Mouse (Mus musculus) intestine, embryonic 16.5 days (tissue): ENCODE results near the gene Arpc2. TPM values are rescaled to one million over a fixed set of nuclear protein-coding genes. Genes with fewer than 3 reads are reported as not detected.
A peak's percentile ranks its signal among the peaks of the same experiment; 100 is the strongest.

Experiments used
- ATAC-seq: fragments of 200-750 bp; cut with Nextera tagmentation; 2 replicates; pipeline ENCODE4 v1.8.0; 2017; ENCODE audit warnings: moderate TSS enrichment, moderate library complexity
- H3K27ac ChIP-seq: fragments of 300-500 bp; sonication (generic); 2 replicates; pipeline ENCODE4 v1.5.1; 2014; ENCODE audit warnings: mild to moderate bottlenecking, low read length
- H3K27me3 ChIP-seq: fragments of 300-500 bp; sonication (generic); replicated peaks from 2 replicates; pipeline ENCODE4 v1.6.1; 2014; ENCODE audit warnings: low read length, control low read depth, mixed read lengths; ENCODE audit not compliant: control insufficient read depth, insufficient read depth
- H3K36me3 ChIP-seq: fragments of 300-500 bp; sonication (generic); 2 replicates; pipeline ENCODE4 v1.6.1; 2014; ENCODE audit warnings: low read length, control low read depth; ENCODE audit not compliant: control insufficient read depth, insufficient read depth
- H3K4me1 ChIP-seq: fragments of 300-500 bp; sonication (generic); 2 replicates; pipeline ENCODE4 v1.6.1; 2014; ENCODE audit warnings: low read length, control low read depth, mixed read lengths; ENCODE audit not compliant: control insufficient read depth, insufficient read depth
- H3K4me2 ChIP-seq: fragments of 300-500 bp; sonication (generic); 2 replicates; pipeline ENCODE4 v1.6.1; 2014; ENCODE audit warnings: low read depth, low read length, control low read depth
- H3K4me3 ChIP-seq: fragments of 300-500 bp; sonication (generic); 2 replicates; pipeline ENCODE4 v1.5.1; 2014; ENCODE audit warnings: mild to moderate bottlenecking, low read length
- H3K9ac ChIP-seq: fragments of 300-500 bp; sonication (generic); 2 replicates; pipeline ENCODE4 v1.6.1; 2014; ENCODE audit warnings: low read depth, low read length
- H3K9me3 ChIP-seq: fragments of 300-500 bp; sonication (generic); 2 replicates; pipeline ENCODE4 v1.6.1; 2016; ENCODE audit warnings: low read length, control low read depth; ENCODE audit not compliant: control insufficient read depth
- WGBS: fragments of 180-500 bp; shearing (Covaris S2); extraction: QIAGEN DNeasy Blood & Tissue Kit; methylation state at CpG from one replicate; pipeline ENCODE4 v1.1.7; 2014; 5-methylcytosine and 5-hydroxymethylcytosine counted together
- microRNA counts: library from miRNA; unstranded; fragments of <30 nt; microRNA quantifications from one replicate; lab custom pipeline; 2016
- microRNA-seq: library from miRNA; unstranded; fragments of <30 nt; microRNA quantifications from one replicate; pipeline ENCODE4, GENCODE M21; 2016
- polyA plus RNA-seq: library from polyadenylated mRNA; unstranded; fragments of >200 nt; fragmentation: Nextera tagmentation; extraction: Ambion mirVana; gene quantifications from 2 replicates; pipeline ENCODE4 v1.2.1, GENCODE M21; 2015

The Arpc2 gene
- polyA plus RNA-seq, 1 experiment from 2014 or later = 575 TPM

DNA sequence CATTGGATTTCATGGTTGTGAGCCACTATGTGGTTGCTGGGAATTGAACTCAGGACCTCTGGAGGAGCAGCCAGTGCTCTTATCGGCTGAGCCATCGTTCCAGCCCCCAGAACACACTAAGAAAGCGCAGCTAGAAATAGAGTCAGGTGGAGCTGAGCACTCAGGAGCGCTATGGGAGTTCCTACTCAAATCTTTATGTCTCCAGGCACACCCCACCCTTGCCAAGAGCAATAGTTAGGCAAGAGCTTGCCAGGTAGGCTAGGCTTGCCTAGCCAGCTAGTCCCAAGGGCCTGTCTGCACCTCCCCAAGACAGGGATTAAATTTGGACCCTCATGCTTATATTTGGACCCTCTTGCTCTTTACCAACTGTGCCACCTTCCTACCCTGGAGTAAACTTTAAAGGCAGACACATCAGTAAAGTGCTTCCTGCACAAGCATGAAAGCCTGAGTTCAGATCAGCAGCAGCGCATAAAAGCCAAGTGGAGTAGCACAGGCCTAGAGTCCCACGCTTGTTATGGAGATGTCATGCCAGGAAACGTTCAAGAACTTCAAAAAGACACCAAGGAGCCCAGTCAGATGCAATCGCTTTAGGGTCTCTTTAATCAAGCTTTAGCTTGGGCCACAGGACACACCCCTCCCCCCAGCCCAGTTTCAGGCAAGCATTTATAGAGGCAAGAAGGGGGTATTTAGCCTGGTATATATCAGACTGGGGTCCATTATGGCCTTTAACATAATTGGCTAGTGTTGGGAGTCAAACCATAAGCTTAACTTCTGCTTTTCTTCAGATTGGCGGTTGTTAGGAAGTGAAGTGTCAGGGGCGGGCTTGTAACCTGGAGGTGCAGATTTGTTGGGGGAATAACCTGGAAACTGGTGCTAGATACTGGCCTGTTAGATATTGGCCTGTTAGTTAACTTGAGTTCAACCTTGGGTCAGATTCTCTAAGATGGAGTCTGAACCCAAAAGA is 72.4 kb downstream of the Arpc2 start:
- Histone ChIP-seq H3K4me3 (no peak overlapping the region), H3K9me3 (no peaks in the 10 kb centered on the region), H3K9ac (no peak overlapping the region), H3K27ac (no peak overlapping the region), H3K4me1 (peaks cover 15% of the 10 kb centered on the region), H3K36me3 (no peaks in the 10 kb centered on the region), H3K4me2 (no peak overlapping the region), H3K27me3 (no peaks in the 10 kb centered on the region)
- WGBS = 73% methylated on average over 10 of the region's 10 CpGs
- ATAC-seq = no peak

DNA sequence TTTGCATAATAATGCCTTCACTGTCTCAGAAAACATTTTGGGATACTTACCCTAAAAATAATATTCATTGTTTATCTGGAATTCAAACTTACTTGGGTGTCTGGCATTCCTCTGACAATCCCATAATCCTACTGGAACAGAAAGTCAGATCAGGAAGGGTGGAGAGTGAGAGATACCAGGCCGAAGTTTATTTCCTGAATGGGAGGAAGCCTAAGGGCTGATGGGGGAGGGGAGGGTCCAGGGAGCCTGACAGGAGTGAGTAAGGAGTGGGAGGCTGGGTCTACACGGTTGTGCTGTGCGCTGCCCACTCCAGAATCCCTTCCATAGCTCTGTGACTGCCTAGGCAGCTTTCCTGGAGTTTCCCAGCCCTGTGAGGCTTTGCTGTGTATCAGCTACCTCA is 73.9 kb downstream of the Arpc2 start:
- WGBS = 22% methylated on average over 3 of the region's 3 CpGs
- Histone ChIP-seq H3K9ac (no peak overlapping the region), H3K27me3 (no peaks in the 10 kb centered on the region), H3K36me3 (no peaks in the 10 kb centered on the region), H3K4me2 (no peak overlapping the region), H3K4me3 (no peak overlapping the region), H3K9me3 (no peaks in the 10 kb centered on the region), H3K4me1 (peaks cover 15% of the 10 kb centered on the region), H3K27ac (peak overlapping the region; percentile 17)
- no peak for ATAC-seq

DNA sequence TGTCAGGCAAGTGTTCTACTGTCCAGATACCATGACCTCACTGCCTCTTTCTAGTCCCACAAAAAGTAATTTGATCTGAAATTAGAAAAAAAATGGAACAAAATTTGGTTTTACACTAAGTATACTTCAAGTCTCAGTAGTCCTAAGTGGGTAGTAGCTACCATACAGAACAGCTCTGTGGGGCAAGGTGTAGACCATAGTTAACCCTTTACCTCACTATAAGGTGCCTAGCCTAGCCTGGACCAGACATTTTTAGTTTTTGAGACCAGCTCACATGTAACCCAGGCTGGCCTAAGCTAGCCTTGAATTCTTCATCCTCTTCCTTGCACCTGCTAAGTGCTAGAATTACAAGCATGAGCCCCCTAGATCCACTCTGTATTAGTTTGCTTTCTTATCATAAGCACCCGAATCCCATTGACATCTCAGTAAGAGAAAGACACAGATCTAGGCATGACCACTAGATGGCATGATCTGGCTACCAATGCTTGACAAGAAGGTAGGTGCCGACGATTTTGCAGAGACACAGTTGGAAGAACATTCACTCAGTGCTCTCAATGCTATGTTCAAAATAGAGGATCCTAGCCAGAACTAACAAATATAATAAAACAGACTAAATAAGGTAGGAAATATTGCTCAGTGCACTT is 77.3 kb downstream of the Arpc2 start:
- peak; percentile 52; the same call in 1 of the 2 replicates for ATAC-seq
- Histone ChIP-seq H3K4me3 (no peak overlapping the region), H3K4me1 (peaks cover 5% of the 10 kb centered on the region; the same call in 1 of the 2 replicates), H3K9me3 (no peaks in the 10 kb centered on the region), H3K36me3 (no peaks in the 10 kb centered on the region), H3K27me3 (no peaks in the 10 kb centered on the region), H3K9ac (no peak overlapping the region), H3K27ac (no peak overlapping the region), H3K4me2 (no peak overlapping the region)
- WGBS = 1% methylated on average over 3 of the region's 3 CpGs

DNA sequence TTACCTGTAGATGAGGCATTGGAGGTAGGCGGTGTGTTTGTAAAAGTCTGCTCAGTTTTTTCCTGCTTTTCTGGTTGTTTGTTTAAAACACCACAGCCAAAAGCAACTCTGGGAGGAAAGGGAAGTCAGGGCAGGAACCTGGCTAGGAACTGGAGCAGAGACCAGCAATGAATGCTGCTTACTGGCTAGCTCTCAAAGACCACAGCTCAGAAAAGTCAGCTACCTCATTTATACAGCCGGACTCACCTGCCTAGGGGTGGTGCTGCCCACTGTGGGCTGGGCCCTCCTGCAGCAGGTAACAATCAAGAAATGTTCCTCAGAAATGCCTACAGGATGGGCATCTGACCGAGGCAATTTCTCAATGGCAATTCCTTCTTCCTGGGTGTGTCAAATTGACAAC is 78.9 kb downstream of the Arpc2 start:
- H3K27me3 ChIP-seq = no peaks in the 10 kb centered on the region
- H3K9ac ChIP-seq = no peak overlapping the region
- no peak overlapping the region for H3K4me2 ChIP-seq
- no peaks in the 10 kb centered on the region for H3K9me3 ChIP-seq
- no peak overlapping the region for H3K4me3 ChIP-seq
- H3K27ac ChIP-seq = no peak overlapping the region
- no peaks in the 10 kb centered on the region for H3K36me3 ChIP-seq
- ATAC-seq = no peak
- WGBS = 77% methylated on average over 3 of the region's 3 CpGs
- peaks cover 6% of the 10 kb centered on the region; the same call in 1 of the 2 replicates for H3K4me1 ChIP-seq

DNA sequence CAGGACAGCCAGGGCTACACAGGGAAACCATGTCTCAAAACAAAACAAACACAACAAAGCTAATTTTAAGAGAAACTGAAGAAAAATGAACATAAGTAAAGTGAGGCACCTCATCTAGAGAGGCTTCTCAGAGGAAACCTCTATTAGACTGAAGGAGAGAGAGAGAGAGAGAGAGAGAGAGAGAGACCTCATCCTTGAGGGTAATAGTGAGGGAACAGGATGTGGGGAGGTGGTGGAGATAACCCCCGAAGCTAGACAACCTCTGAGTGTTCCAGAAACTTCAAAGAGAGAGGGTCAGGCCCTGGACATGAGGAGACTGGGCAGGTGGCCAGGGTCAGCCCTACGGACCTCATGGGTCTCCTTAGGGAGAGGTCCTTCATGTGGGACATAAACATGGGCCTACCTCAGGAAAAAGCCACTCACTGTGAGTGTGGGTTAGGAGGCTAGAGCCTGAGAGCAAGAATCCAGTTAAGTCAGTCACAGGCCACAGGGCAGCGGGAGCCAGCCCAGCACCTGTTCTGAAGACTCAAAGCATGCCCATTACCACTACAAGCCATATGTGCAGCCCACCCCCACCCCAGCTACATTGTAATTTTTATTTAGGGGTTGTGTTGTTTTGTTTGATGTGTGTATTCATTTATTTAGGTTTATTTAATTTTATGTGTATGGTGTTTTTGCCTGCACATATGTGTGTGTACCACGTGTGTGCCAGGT is 80.4 kb downstream of the Arpc2 start:
- no peak overlapping the region for H3K4me2 ChIP-seq
- 75% methylated on average over 4 of the region's 4 CpGs for WGBS
- H3K4me3 ChIP-seq = no peak overlapping the region
- no peak overlapping the region for H3K27ac ChIP-seq
- no peaks in the 10 kb centered on the region for H3K9me3 ChIP-seq
- no peaks in the 10 kb centered on the region for H3K27me3 ChIP-seq
- H3K36me3 ChIP-seq = no peaks in the 10 kb centered on the region
- ATAC-seq = no peak
- 0 out of 2 replicates have a peak, but pooled peaks cover 3% of the 10 kb centered on the region for H3K4me1 ChIP-seq
- no peak overlapping the region for H3K9ac ChIP-seq

MicroRNA genes within 50 kb of the gene (microRNA counts, 519-probe panel; counts per million panel counts)
- 1,939 counts per million, percentile 40 among the panel's probes with 10 or more counts for microRNA mmu-miR-1928 (lab: Ali Mortazavi, UCI)

Small RNA genes within 50 kb of the gene (microRNA-seq; reads per million reads assigned to microRNA genes)
- gene Mir1928 = not detected

Other genes with a start within 250 kb of the Arpc2 start
- gene Tns1, start 111.6 kb upstream of the Arpc2 start, polyA plus RNA-seq = 20.2 and 23.4 TPM in 2 replicates
- 0.12 and 0.31 TPM in 2 replicates for gene Rufy4, start 110.5 kb upstream of the Arpc2 start, polyA plus RNA-seq
- 0.22 and 0.27 TPM in 2 replicates for gene Cxcr2, start 82.1 kb upstream of the Arpc2 start, polyA plus RNA-seq
- not detected in 2 replicates for gene Cxcr1, start 41.5 kb upstream of the Arpc2 start, polyA plus RNA-seq
- gene Gpbar1, start 42.5 kb downstream of the Arpc2 start, polyA plus RNA-seq = 2.6 and 2.7 TPM in 2 replicates
- 246 and 256 TPM in 2 replicates for gene Aamp, start 48.7 kb downstream of the Arpc2 start, polyA plus RNA-seq
- gene Pnkd, start 48.8 kb downstream of the Arpc2 start, polyA plus RNA-seq = 139 and 148 TPM in 2 replicates
- 77.3 and 79.8 TPM in 2 replicates for gene Tmbim1, start 69.5 kb downstream of the Arpc2 start, polyA plus RNA-seq
- gene Catip, start 126.0 kb downstream of the Arpc2 start, polyA plus RNA-seq = 0.24 and 0.50 TPM in 2 replicates
- 8.0 and 8.9 TPM in 2 replicates for gene Slc11a1, start 139.1 kb downstream of the Arpc2 start, polyA plus RNA-seq
- 69.4 and 72.3 TPM in 2 replicates for gene Ctdsp1, start 155.4 kb downstream of the Arpc2 start, polyA plus RNA-seq
- 207 and 244 TPM in 2 replicates for gene Vil1, start 173.3 kb downstream of the Arpc2 start, polyA plus RNA-seq